In genomic region chr9:106222994-106223393, GRCm38 (mm10) we compare ENCODE assay signal across 25 mouse cellular contexts. TPM values are rescaled to one million over a fixed set of nuclear protein-coding genes. Genes with fewer than 3 reads are reported as not detected.
A peak's percentile ranks its signal among the peaks of the same experiment; 100 is the strongest.
DNase-seq lines count a peak whose midpoint lies in the region; ATAC-seq and TF ChIP-seq lines count a peak whose summit lies in the region.
"Had no signal": no experiment of that assay in that cellular context is flagged by ENCODE, and none has a peak within 500 bp of the region (broad histone marks: within the 10 kb centered on the region; RNA-seq: fewer than 3 reads in every experiment).

No protein-coding gene starts in this region.

- H3K9me3 ChIP-seq in liver, postnatal 0 days (ENCODE audit: low read length), result no peaks in the 10 kb centered on the region
- H3K9me3 ChIP-seq: embryonic facial prominence, embryonic 13.5 days; forebrain, embryonic 15.5 days; G1E; hindbrain, embryonic 13.5 days had no signal

- H3K27me3 ChIP-seq in liver, postnatal 0 days (ENCODE audit: insufficient read depth, low read length), result peaks cover 4% of the 10 kb centered on the region; the same call in 1 of the 2 replicates
- H3K27me3 ChIP-seq in splenic B cell, adult 2 months (ENCODE audit: control insufficient read depth, insufficient read depth, low read length, poor library complexity, severe bottlenecking), result no peaks in the 10 kb centered on the region
- H3K27me3 ChIP-seq: forebrain, embryonic 15.5 days had no signal

- TF ChIP-seq EP300 in liver, postnatal 0 days (IDR thresholded peaks at IDR 0.05; ENCODE audit: low read depth), result no peak

- H3K4me2 ChIP-seq in liver, postnatal 0 days (ENCODE audit: low read depth, low read length), result peak overlapping the region; percentile 44
- H3K4me2 ChIP-seq: embryonic facial prominence, embryonic 13.5 days; forebrain, embryonic 15.5 days; heart, embryonic 11.5 days; hindbrain, embryonic 13.5 days had no signal

- WGBS in liver, postnatal 0 days (ENCODE audit: insufficient replicate concordance), result 41% methylated on average over 4 of the region's 4 CpGs

- DNase-seq in spleen, postnatal 36 days (ENCODE audit: low spot score in 2 of 2), result peak; percentile 70 to 71
- no peak for DNase-seq in spleen, postnatal 4 days (ENCODE audit: low spot score in 2 of 2)
- no peak for DNase-seq in liver, postnatal 0 days
- peak; percentile 56 for DNase-seq in splenic B cell, adult 2 months (ENCODE audit: low read depth, low spot score)
- no peak for DNase-seq in kidney, adult 8-10 months
- no peak for DNase-seq in testis, postnatal 10 days (ENCODE audit: low spot score)
- DNase-seq: adrenal gland, postnatal 36 days; cerebellum, adult 9-10 months; heart, postnatal 10 days; kidney, adult 9 months; kidney, postnatal 36 days; layer of hippocampus, adult 9-11 months; left cerebral cortex, postnatal 4 days; right cerebral cortex, postnatal 25 days had no signal

- H3K27ac ChIP-seq in bone marrow macrophage, adult 2 months (ENCODE audit: insufficient read depth, low read depth, low read length), result peak overlapping the region; percentile 92
- H3K27ac ChIP-seq in liver, postnatal 0 days (ENCODE audit: low read depth), result peak overlapping the region; percentile 85
- H3K27ac ChIP-seq: embryonic facial prominence, embryonic 13.5 days; forebrain, embryonic 15.5 days; hindbrain, embryonic 13.5 days; left cerebral cortex, adult 2 months had no signal

- peaks cover 54% of the 10 kb centered on the region for H3K4me1 ChIP-seq in bone marrow macrophage, adult 2 months (ENCODE audit: control insufficient read depth, insufficient read depth, low read length)
- peaks cover 8% of the 10 kb centered on the region for H3K4me1 ChIP-seq in liver, postnatal 0 days (ENCODE audit: insufficient read depth)

- no peak for TF ChIP-seq POLR2A in bone marrow macrophage, adult 2 months (IDR thresholded peaks at IDR 0.05; ENCODE audit: borderline replicate concordance, low read depth, low read length)

- ATAC-seq in liver, postnatal 0 days, result no peak; the same call in 1 of the 2 replicates
- ATAC-seq: CD4-positive, CD25-positive, alpha-beta regulatory T cell, adult 4 months; forebrain, embryonic 15.5 days; inflammation-experienced regulatory T-cells, adult 6 months; lung, postnatal 0 days; midbrain, embryonic 16.5 days had no signal

- no peaks in the 10 kb centered on the region for H3K36me3 ChIP-seq in liver, postnatal 0 days (replicated peaks; ENCODE audit: insufficient read depth, low read length)
- peaks cover 12% of the 10 kb centered on the region for H3K36me3 ChIP-seq in splenic B cell, adult 2 months (ENCODE audit: control insufficient read depth, insufficient read depth, low read length, poor library complexity, severe bottlenecking)
- H3K36me3 ChIP-seq: embryonic facial prominence, embryonic 13.5 days; forebrain, embryonic 15.5 days; G1E; hindbrain, embryonic 13.5 days had no signal

- no peak for TF ChIP-seq CTCF in bone marrow macrophage, adult 2 months (IDR thresholded peaks at IDR 0.05; ENCODE audit: low read depth, low read length)
- TF ChIP-seq CTCF in liver, postnatal 0 days (IDR thresholded peaks at IDR 0.05; ENCODE audit: low read depth), result no peak

- H3K9ac ChIP-seq in liver, postnatal 0 days (replicated peaks), result peak overlapping the region; percentile 18; the same call in 1 of the 2 replicates
- H3K9ac ChIP-seq: embryonic facial prominence, embryonic 13.5 days; forebrain, embryonic 15.5 days; hindbrain, embryonic 13.5 days had no signal

- H3K4me3 ChIP-seq in bone marrow macrophage, adult 2 months (ENCODE audit: insufficient read depth, low read length), result peak overlapping the region; percentile 56
- 0 out of 2 replicates have a peak overlapping the region, but pooled peaks have one; percentile 13 for H3K4me3 ChIP-seq in liver, postnatal 0 days (ENCODE audit: low read depth, low read length)
- H3K4me3 ChIP-seq: embryonic facial prominence, embryonic 13.5 days; forebrain, embryonic 15.5 days; hindbrain, embryonic 13.5 days; left cerebral cortex, adult 2 months had no signal

RNA-seq across cellular contexts. Expression of gene Tlr9, which starts 0.6 kb away (rescaled TPM):
- 41.6 and 61.6 TPM in 2 replicates for polyA plus RNA-seq in bone marrow macrophage, adult 2 months (2012; ENCODE audit: insufficient read depth, insufficient read length, missing spikeins)
- 0.07 and 0.16 TPM in 2 replicates for polyA plus RNA-seq in liver, postnatal 0 days (2015; fragmentation: Nextera tagmentation; extraction: Ambion mirVana)
- polyA plus RNA-seq: CD4-positive, CD25-positive, alpha-beta regulatory T cell, adult 4 months; embryonic facial prominence, embryonic 13.5 days; forebrain, embryonic 15.5 days; G1E; heart, embryonic 11.5 days; midbrain, embryonic 16.5 days had no signal

RNA-seq across cellular contexts. Expression of gene Twf2, which starts 20.1 kb away (rescaled TPM):
- 99.0 and 113 TPM in 2 replicates for polyA plus RNA-seq in bone marrow macrophage, adult 2 months (2012; ENCODE audit: insufficient read depth, insufficient read length, missing spikeins)
- polyA plus RNA-seq in liver, postnatal 0 days (2015; fragmentation: Nextera tagmentation; extraction: Ambion mirVana), result 22.4 and 23.0 TPM in 2 replicates

RNA-seq across cellular contexts. Expression of gene Ppm1m, which starts 23.4 kb away (rescaled TPM):
- polyA plus RNA-seq in bone marrow macrophage, adult 2 months (2012; ENCODE audit: insufficient read depth, insufficient read length, missing spikeins), result 41.5 and 42.6 TPM in 2 replicates
- 11.0 and 11.1 TPM in 2 replicates for polyA plus RNA-seq in liver, postnatal 0 days (2015; fragmentation: Nextera tagmentation; extraction: Ambion mirVana)

RNA-seq across cellular contexts. Expression of gene Alas1, which starts 25.5 kb away (rescaled TPM):
- 67.2 and 70.5 TPM in 2 replicates for polyA plus RNA-seq in bone marrow macrophage, adult 2 months (2012; ENCODE audit: insufficient read depth, insufficient read length, missing spikeins)
- polyA plus RNA-seq in liver, postnatal 0 days (2015; fragmentation: Nextera tagmentation; extraction: Ambion mirVana), result 131 and 146 TPM in 2 replicates

RNA-seq across cellular contexts. Expression of gene Wdr82, which starts 52.3 kb away (rescaled TPM):
- 30.8 and 37.0 TPM in 2 replicates for polyA plus RNA-seq in bone marrow macrophage, adult 2 months (2012; ENCODE audit: insufficient read depth, insufficient read length, missing spikeins)
- 5.3 and 5.7 TPM in 2 replicates for polyA plus RNA-seq in liver, postnatal 0 days (2015; fragmentation: Nextera tagmentation; extraction: Ambion mirVana)

Comparison
In these comparisons a context has a peak if more than half of its experiments do, and no peak if none do; other contexts are left out.
1. DNase-seq: peak in spleen, postnatal 36 days (2 of 2) and splenic B cell, adult 2 months (single experiment); none in spleen, postnatal 4 days (0 of 2), liver, postnatal 0 days (single experiment), kidney, adult 8-10 months (0 of 2) and testis, postnatal 10 days (single experiment).
2. RNA of gene Tlr9, which starts 0.6 kb away (polyA plus RNA-seq): 41.6 to 61.6 TPM in bone marrow macrophage, adult 2 months; 0.07 to 0.16 TPM in liver, postnatal 0 days; every median in the first group is over 10 times any median in the second.